Mouse (Mus musculus) myocyte (in vitro differentiated cells): ENCODE data around the gene C3ar1.

Source experiments
- POLR2A ChIP-seq: IDR thresholded peaks from one replicate; pipeline ENCODE4 v1.6.1; 2011; ENCODE audit warnings: low read depth, mild to moderate bottlenecking, control low read depth, moderate library complexity; ENCODE audit not compliant: insufficient read length
- SRF ChIP-seq: IDR thresholded peaks from one replicate; pipeline ENCODE4 v1.6.1; 2011; ENCODE audit warnings: low read depth; ENCODE audit not compliant: control insufficient read depth, insufficient read length
- TCF12 ChIP-seq: IDR thresholded peaks from one replicate; pipeline ENCODE4 v1.6.1; 2011; ENCODE audit warnings: mild to moderate bottlenecking, control low read depth; ENCODE audit not compliant: poor library complexity, insufficient read depth, severe bottlenecking

DNA sequence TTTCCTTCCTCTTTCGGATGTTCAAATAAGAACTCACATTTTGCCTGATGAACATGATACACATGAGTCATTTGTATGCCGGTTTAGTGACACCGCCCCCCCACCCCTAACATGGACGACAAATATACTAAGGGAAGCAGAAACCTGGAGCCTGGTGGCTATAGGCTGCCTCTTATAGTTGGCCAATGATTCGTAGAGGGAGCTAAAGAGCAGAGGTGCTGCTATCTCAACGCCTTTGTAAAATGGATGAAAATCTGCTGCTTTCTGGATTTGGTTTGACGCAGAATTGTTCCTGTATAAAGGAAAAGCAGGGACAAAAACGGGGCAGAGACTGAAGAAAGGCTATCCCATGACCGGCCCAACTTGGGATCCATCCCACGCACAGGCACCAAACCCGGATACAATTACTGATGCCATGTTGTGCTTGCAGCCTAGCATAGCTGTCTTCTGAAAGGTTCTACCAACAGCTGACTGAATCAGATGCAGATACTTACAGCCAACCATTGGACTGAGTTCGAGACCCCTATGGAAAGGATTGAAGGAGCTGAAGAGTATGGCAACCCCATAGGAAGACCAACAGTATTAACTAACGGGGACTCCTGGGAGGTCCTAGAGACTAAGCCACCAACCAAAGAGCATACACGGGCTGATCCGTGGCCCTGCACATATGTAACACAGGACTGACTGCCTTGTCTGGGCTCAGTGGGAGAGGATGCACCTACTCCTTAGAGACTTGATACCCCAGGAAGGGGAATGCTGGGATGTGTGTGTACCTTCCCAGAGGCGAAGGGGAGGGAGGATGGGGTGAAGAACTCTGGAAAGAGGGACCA, 44.0 kb downstream of the C3ar1 start:
- TF ChIP-seq POLR2A (no peak), SRF (no peak), TCF12 (no peak)
